Mouse (Mus musculus) kidney, adult 2 months (tissue): ENCODE results near the gene Alx3. TPM values are rescaled to one million over a fixed set of nuclear protein-coding genes. Genes with fewer than 3 reads are reported as not detected.

ENCODE experiments used
- DNase-seq: peaks from one replicate; pipeline ENCODE4 v3.0.0; 2021
- H3K27ac ChIP-seq: fragments of 200-500 bp; 2 replicates; pipeline ENCODE4 v1.5.1; 2012; ENCODE audit warnings: low read depth, low read length, control low read depth, inconsistent platforms; ENCODE audit not compliant: insufficient read depth
- H3K27me3 ChIP-seq: fragments of 200-500 bp; replicated peaks from 2 replicates; pipeline ENCODE4 v1.6.1; 2012; ENCODE audit warnings: mild to moderate bottlenecking, moderate library complexity, low read length, inconsistent platforms; ENCODE audit not compliant: control insufficient read depth, insufficient read depth
- H3K36me3 ChIP-seq: fragments of 200-500 bp; 2 replicates; pipeline ENCODE4 v1.6.1; 2012; ENCODE audit warnings: mild to moderate bottlenecking, moderate library complexity, low read length, inconsistent platforms; ENCODE audit not compliant: control insufficient read depth, insufficient read depth
- H3K4me1 ChIP-seq: fragments of 200-500 bp; 2 replicates; pipeline ENCODE4 v1.6.1; 2011; ENCODE audit warnings: low read length; ENCODE audit not compliant: control insufficient read depth, insufficient read depth
- H3K4me3 ChIP-seq: fragments of 200-500 bp; 2 replicates; pipeline ENCODE4 v1.5.1; 2011; ENCODE audit warnings: mild to moderate bottlenecking, low read depth, low read length, control low read depth; ENCODE audit not compliant: insufficient read depth
- CTCF ChIP-seq: fragments of 200-500 bp; conservative IDR thresholded peaks from 2 replicates; pipeline ENCODE4 v1.5.1; 2011; ENCODE audit warnings: low read depth, mild to moderate bottlenecking, control low read depth, low read length, moderate library complexity, mixed read lengths; ENCODE audit not compliant: insufficient read depth, insufficient read length
- POLR2A ChIP-seq: fragments of 200-500 bp; IDR thresholded peaks from one replicate; pipeline ENCODE4 v1.6.1; 2011; ENCODE audit warnings: low read depth, low read length, control low read depth
- WGBS: fragments of 180-500 bp; shearing (Covaris S2); methylation state at CpG from one replicate; pipeline ENCODE4 v1.1.7; 2018; 5-methylcytosine and 5-hydroxymethylcytosine counted together
- polyA plus RNA-seq: library from polyadenylated mRNA; depleted of rRNA; stranded (reverse); fragments of >200 nt; gene quantifications from 2 replicates; pipeline ENCODE4 v1.2.3, GENCODE M21; 2012

The Alx3 gene
- polyA plus RNA-seq, 1 experiment, result not detected

DNA sequence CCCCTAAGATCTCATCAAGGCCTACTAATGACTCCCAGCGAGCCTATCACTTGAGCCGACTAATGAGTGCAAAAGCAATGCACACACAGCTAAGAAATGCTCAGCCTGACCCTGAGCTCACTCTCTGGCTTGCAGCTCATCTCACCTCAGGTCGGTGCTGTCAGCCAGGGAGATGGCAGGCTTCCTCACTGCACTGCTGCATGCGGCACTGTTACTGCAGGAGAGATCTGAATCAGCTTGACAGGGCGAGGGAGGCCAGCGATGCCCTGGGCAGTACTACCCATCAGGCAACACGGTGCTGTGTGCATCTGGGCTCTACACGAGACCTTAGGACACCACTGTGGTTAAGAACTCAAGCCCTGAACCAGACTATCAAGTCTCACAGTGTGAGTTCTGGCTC is 30.7 kb downstream of the Alx3 start:
- H3K4me3 ChIP-seq, result no peak overlapping the region
- H3K27me3 ChIP-seq, result no peaks in the 10 kb centered on the region
- TF ChIP-seq POLR2A (no peak), CTCF (no peak)
- peaks cover 10% of the 10 kb centered on the region for H3K36me3 ChIP-seq
- DNase-seq, result no peak
- WGBS, result 94% methylated on average over 8 of the region's 8 CpGs
- H3K27ac ChIP-seq, result no peak overlapping the region
- H3K4me1 ChIP-seq, result peaks cover 1% of the 10 kb centered on the region; the same call in 1 of the 2 replicates

DNA sequence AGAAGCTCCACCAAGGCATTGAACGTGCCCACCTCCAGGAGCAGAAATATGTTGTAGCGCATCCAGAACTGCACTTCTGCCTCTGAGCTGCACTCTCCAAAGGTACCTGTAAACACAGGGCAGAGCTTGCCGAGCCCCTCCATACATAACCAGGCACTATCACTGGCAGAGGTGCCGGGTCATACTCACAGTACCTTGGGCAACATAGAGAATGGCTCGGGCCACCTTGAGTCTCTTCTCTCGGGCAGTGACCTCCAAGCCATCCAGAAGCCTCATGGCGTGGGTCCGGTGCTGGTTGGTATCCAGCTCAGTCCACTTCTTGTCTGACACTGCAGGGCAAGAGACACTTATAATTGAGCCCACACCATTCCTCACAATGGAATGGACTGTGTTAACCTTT is 31.9 kb downstream of the Alx3 start:
- DNase-seq, result no peak
- Histone ChIP-seq H3K27ac (no peak overlapping the region), H3K36me3 (peaks cover 9% of the 10 kb centered on the region), H3K4me3 (no peak overlapping the region), H3K27me3 (no peaks in the 10 kb centered on the region), H3K4me1 (peaks cover 3% of the 10 kb centered on the region; the same call in 1 of the 2 replicates)
- 95% methylated on average over 8 of the region's 8 CpGs for WGBS
- TF ChIP-seq CTCF (no peak), POLR2A (no peak)

DNA sequence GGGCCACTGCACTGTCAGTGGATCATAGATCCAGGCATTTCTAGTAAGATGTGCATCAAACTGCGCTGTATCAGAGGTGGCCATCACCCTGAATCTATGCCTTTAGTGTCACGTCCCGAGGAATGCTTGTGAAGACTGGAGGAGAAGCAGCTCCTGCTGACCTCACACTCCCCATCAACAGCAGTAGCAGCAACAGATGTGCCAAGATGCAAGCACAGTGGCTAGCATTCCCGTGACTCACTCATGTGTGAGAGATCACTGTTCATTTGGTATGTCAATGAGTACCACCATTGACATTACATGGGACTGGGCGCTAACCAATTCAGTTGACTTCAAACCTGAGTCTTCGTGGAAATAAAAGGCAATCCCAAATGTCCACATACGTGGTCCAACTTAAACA is 32.8 kb downstream of the Alx3 start:
- no peaks in the 10 kb centered on the region for H3K27me3 ChIP-seq
- 69% methylated on average over 7 of the region's 7 CpGs for WGBS
- H3K4me3 ChIP-seq, result no peak overlapping the region
- H3K27ac ChIP-seq, result no peak overlapping the region
- peak; percentile 53 for DNase-seq
- H3K36me3 ChIP-seq, result peaks cover 8% of the 10 kb centered on the region; the same call in 1 of the 2 replicates
- H3K4me1 ChIP-seq, result peaks cover 3% of the 10 kb centered on the region; the same call in 1 of the 2 replicates
- TF ChIP-seq POLR2A (no peak), CTCF (no peak)

DNA sequence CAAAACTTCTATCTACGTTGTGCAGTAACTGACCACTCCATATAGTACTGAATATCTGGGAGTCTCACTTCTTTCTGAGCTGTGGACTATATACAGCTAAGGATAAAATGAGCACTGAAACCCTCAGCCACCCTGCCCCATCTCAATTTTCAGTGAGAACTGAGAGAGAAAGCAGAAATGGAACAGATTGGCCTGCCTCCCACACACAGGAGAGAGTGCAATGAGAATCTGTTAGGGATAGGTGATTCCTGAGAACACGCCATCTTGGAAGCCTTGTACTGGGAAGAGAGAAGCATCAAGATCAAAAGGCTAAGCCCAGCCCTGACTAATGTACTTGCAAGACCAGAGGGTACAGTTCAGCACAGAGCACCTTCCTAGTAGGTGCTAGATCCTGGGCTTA is 33.7 kb downstream of the Alx3 start:
- TF ChIP-seq POLR2A (no peak), CTCF (no peak)
- no peak for DNase-seq
- 95% methylated on average over 2 of the region's 2 CpGs for WGBS
- H3K27me3 ChIP-seq, result no peaks in the 10 kb centered on the region
- peaks cover 8% of the 10 kb centered on the region; the same call in 1 of the 2 replicates for H3K36me3 ChIP-seq
- no peak overlapping the region for H3K4me3 ChIP-seq
- no peak overlapping the region for H3K27ac ChIP-seq
- H3K4me1 ChIP-seq, result peaks cover 3% of the 10 kb centered on the region; the same call in 1 of the 2 replicates

DNA sequence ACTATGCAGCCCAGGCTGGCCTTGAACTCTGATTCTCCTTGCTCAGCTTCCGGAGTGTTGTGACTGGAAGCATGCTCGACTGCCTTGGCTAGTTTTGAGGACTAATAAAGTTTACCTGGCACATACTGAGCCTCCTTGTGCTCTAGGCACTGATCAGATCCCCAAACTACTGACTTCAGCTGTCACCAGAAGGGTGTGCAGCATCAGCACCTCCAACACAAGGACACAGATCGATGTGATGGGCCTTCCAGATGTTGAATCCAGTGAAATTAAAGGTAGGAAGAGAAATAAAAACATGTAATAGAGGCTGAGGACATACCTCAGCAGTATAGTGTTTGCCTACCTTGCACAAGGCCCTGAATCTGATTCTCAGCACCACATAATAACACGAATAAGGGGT is 34.6 kb downstream of the Alx3 start:
- H3K4me3 ChIP-seq, result no peak overlapping the region
- no peak for DNase-seq
- no peaks in the 10 kb centered on the region for H3K27me3 ChIP-seq
- H3K4me1 ChIP-seq, result peaks cover 3% of the 10 kb centered on the region; the same call in 1 of the 2 replicates
- H3K36me3 ChIP-seq, result peaks cover 6% of the 10 kb centered on the region; the same call in 1 of the 2 replicates
- TF ChIP-seq CTCF (no peak), POLR2A (no peak)
- H3K27ac ChIP-seq, result no peak overlapping the region
- WGBS, result 90% methylated on average over 4 of the region's 4 CpGs

DNA sequence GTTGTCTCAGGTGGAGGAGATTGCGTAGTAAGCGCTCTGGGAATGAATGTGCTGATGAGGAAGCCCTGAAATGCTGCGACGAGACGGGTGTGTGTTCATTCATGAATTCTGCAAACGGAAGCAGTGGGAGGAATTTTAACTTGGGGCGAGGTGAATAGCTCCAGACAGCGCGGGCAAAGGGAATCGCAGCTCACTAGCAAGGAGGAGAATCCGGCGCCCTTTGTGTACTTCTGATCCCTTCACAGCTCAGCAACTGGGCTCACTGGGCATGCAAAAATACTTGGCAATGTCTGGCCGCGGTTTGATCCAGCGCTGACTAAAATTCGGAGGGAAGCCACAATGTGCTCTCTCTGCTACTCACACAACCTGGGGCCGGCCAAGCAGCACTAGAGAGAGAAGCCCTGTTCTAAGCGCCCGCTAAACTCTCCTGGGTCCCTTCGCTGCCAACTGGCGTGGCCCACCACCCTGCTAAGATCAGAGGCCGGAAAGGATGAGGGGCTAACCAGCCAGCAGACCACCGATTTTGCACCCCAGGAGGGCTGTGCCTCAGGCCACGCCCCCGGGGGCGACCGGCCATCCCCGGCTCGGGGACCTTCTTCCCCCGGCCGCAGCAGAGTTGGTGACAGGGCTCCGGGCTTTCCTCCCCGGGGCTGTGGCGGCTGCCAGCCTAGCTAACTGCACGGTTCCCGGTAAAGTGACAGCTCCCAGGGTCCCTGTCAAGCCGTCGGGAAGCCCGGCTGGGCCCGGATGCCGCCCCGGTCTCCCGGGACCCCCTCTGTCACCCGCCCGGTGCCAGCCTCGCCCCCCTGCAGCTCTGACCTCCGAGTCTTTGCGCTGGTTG is 36.1 kb downstream of the Alx3 start, which contains the start of gene Gm10961:
Gene Gm10961, plus strand, starts transcription at position 641 of the 841 bp plus-strand sequence.
- TF ChIP-seq POLR2A (no peak), CTCF (no peak)
- H3K4me3 ChIP-seq, result peak within 1 kb of the TSS; percentile 83
- WGBS, result under 1% methylated on average over 48 of the region's 48 CpGs
- H3K27ac ChIP-seq, result peak within 1 kb of the TSS; percentile 91
- no peaks in the 10 kb centered on the region for H3K27me3 ChIP-seq
- H3K4me1 ChIP-seq, result peaks cover 3% of the 10 kb centered on the region; the same call in 1 of the 2 replicates
- H3K36me3 ChIP-seq, result 0 out of 2 replicates have a peak, but pooled peaks cover 5% of the 10 kb centered on the region
- DNase-seq, result peak; percentile 88

DNA sequence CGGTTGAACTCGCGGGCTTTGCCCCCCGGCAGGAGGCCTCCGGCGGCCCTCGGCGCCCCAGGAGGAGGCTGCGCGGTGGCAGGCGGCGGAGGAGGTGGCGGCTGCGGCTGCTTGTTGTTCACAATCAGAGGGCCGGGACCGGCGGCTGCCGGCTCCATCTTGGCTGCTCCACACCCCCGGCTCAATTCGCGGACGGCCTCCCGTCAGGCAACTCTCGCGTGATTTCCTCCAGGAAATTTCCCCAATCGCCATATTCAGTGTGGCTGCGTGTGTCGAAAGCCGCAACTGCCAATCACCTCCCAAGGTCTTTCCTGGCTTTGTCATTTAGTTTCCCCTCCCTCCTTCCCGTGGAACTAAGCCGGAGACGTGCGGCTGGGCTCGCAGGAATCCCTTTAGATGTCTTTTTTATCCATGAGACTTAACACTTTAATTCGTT is 36.7 kb downstream of the Alx3 start, which contains the start of gene Strip1:
Gene Strip1, minus strand, starts transcription at position 172 of the 436 bp plus-strand sequence.
- no peak for TF ChIP-seq POLR2A
- TF ChIP-seq CTCF, result no peak
- WGBS, result under 1% methylated on average over 35 of the region's 35 CpGs
- peak; percentile 97 for DNase-seq
- Histone ChIP-seq H3K27me3 (no peaks in the 10 kb centered on the region), H3K27ac (peak within 1 kb of the TSS; percentile 91), H3K36me3 (0 out of 2 replicates have a peak, but pooled peaks cover 3% of the 10 kb centered on the region), H3K4me3 (peak within 1 kb of the TSS; percentile 83), H3K4me1 (peaks cover 3% of the 10 kb centered on the region; the same call in 1 of the 2 replicates)
